Comparison of ENCODE assay signal across 13 mouse cellular contexts in the genomic region with DNA sequence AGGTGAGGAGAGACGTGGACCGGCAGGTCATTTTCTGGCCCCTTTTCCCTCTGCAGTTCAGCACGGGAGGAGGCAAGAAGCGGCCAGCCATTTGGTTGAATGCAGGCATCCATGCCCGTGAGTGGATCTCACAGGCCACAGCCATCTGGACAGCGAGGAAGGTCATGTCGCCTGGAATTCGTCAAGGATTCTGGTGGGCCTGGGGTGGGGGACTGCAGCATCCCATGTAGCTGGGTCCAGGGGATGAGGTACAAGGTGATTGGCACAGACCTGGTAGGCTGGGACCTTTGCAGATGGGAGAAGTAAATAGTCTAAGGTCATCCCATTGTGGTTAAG. TPM values are rescaled to one million over a fixed set of nuclear protein-coding genes. Genes with fewer than 3 reads are reported as not detected.
DNase-seq lines count a peak whose midpoint lies in the region; ATAC-seq lines count a peak whose summit lies in the region.
"Had no signal": no experiment of that assay in that cellular context is flagged by ENCODE, and none has a peak within 500 bp of the region (broad histone marks: within the 10 kb centered on the region; RNA-seq: fewer than 3 reads in every experiment).

No protein-coding gene starts in this region.

- no peak overlapping the region for H3K9ac ChIP-seq in embryonic facial prominence, embryonic 14.5 days (ENCODE audit: low read depth, low read length)
- H3K9ac ChIP-seq in hindbrain, embryonic 15.5 days, result no peak overlapping the region
- H3K9ac ChIP-seq in midbrain, embryonic 15.5 days, result no peak overlapping the region
- H3K9ac ChIP-seq: liver, embryonic 13.5 days had no signal

- H3K27me3 ChIP-seq in embryonic facial prominence, embryonic 14.5 days (replicated peaks; ENCODE audit: control insufficient read depth, insufficient read depth, low read length), result no peaks in the 10 kb centered on the region
- H3K27me3 ChIP-seq in hindbrain, embryonic 15.5 days, result no peaks in the 10 kb centered on the region
- no peaks in the 10 kb centered on the region for H3K27me3 ChIP-seq in midbrain, embryonic 15.5 days (replicated peaks)
- H3K27me3 ChIP-seq: liver, embryonic 13.5 days had no signal

- no peaks in the 10 kb centered on the region for H3K36me3 ChIP-seq in embryonic facial prominence, embryonic 14.5 days (ENCODE audit: control insufficient read depth, insufficient read depth, low read length)
- H3K36me3 ChIP-seq in hindbrain, embryonic 15.5 days, result no peaks in the 10 kb centered on the region
- no peaks in the 10 kb centered on the region for H3K36me3 ChIP-seq in midbrain, embryonic 15.5 days (replicated peaks)
- H3K36me3 ChIP-seq: liver, embryonic 13.5 days had no signal

- peak overlapping the region; percentile 52 for H3K27ac ChIP-seq in embryonic facial prominence, embryonic 14.5 days (replicated peaks; ENCODE audit: low read depth, low read length)
- peak overlapping the region; percentile 44 for H3K27ac ChIP-seq in hindbrain, embryonic 15.5 days (replicated peaks)
- peak overlapping the region; percentile 71 for H3K27ac ChIP-seq in midbrain, embryonic 15.5 days
- H3K27ac ChIP-seq: liver, embryonic 13.5 days had no signal

- DNase-seq in embryo, embryonic 10 days (ENCODE audit: low spot score), result peak; percentile 27
- no peak for DNase-seq in embryo, embryonic 10.5 days (ENCODE audit: low spot score)
- no peak for DNase-seq in embryonic facial prominence, embryonic 14.5 days (ENCODE audit: low spot score)
- no peak for DNase-seq in layer of hippocampus, postnatal 14 days (ENCODE audit: low spot score in 2 of 2)
- DNase-seq in frontal cortex, postnatal 25 days (ENCODE audit: low spot score in 2 of 2), result no peak
- DNase-seq in cerebellum, adult 9-11 months, result no peak
- DNase-seq: liver, embryonic 13.5 days had no signal

- WGBS in embryonic facial prominence, embryonic 14.5 days, result 60% methylated on average over 8 of the region's 8 CpGs
- WGBS in hindbrain, embryonic 15.5 days, result 36% methylated on average over 8 of the region's 8 CpGs
- WGBS in midbrain, embryonic 15.5 days, result 41% methylated on average over 8 of the region's 8 CpGs

- ATAC-seq in embryonic facial prominence, embryonic 14.5 days (ENCODE audit: low read depth), result no peak
- ATAC-seq in hindbrain, embryonic 15.5 days (ENCODE audit: low FRiP score, low read depth), result peak; percentile 59
- peak; percentile 43 for ATAC-seq in midbrain, embryonic 15.5 days (replicated peaks)

- no peak overlapping the region for H3K4me3 ChIP-seq in embryonic facial prominence, embryonic 14.5 days (ENCODE audit: low read depth, low read length)
- no peak overlapping the region for H3K4me3 ChIP-seq in hindbrain, embryonic 15.5 days
- H3K4me3 ChIP-seq in midbrain, embryonic 15.5 days, result no peak overlapping the region
- H3K4me3 ChIP-seq: liver, embryonic 13.5 days had no signal

- no peak overlapping the region for H3K4me2 ChIP-seq in embryonic facial prominence, embryonic 14.5 days (ENCODE audit: low read depth, low read length)
- 0 out of 2 replicates have a peak overlapping the region, but pooled peaks have one; percentile 1 for H3K4me2 ChIP-seq in hindbrain, embryonic 15.5 days
- peak overlapping the region; percentile 11; the same call in 1 of the 2 replicates for H3K4me2 ChIP-seq in midbrain, embryonic 15.5 days
- H3K4me2 ChIP-seq: liver, embryonic 13.5 days had no signal

- H3K4me1 ChIP-seq in embryonic facial prominence, embryonic 14.5 days (ENCODE audit: control insufficient read depth, insufficient read depth, low read length), result peaks cover 20% of the 10 kb centered on the region
- H3K4me1 ChIP-seq in hindbrain, embryonic 15.5 days (replicated peaks), result peaks cover 17% of the 10 kb centered on the region
- peaks cover 20% of the 10 kb centered on the region for H3K4me1 ChIP-seq in midbrain, embryonic 15.5 days
- H3K4me1 ChIP-seq: liver, embryonic 13.5 days had no signal

- H3K9me3 ChIP-seq in embryonic facial prominence, embryonic 14.5 days (ENCODE audit: control insufficient read depth, low read length), result no peaks in the 10 kb centered on the region
- H3K9me3 ChIP-seq in hindbrain, embryonic 15.5 days, result no peaks in the 10 kb centered on the region
- no peaks in the 10 kb centered on the region for H3K9me3 ChIP-seq in midbrain, embryonic 15.5 days
- H3K9me3 ChIP-seq: liver, embryonic 13.5 days had no signal

RNA-seq across cellular contexts. Expression of a gene that starts 12.6 kb away (rescaled TPM):
- polyA plus RNA-seq in embryonic facial prominence, embryonic 14.5 days (2014; fragmentation: Nextera tagmentation; extraction: Ambion mirVana), result 3.0 and 3.4 TPM in 2 replicates
- 0.52 and 0.96 TPM in 2 replicates for polyA plus RNA-seq in hindbrain, embryonic 15.5 days (2015; fragmentation: Nextera tagmentation; extraction: Ambion mirVana)
- polyA plus RNA-seq in midbrain, embryonic 15.5 days (2015; fragmentation: Nextera tagmentation; extraction: Ambion mirVana), result 1.0 and 1.5 TPM in 2 replicates
- not detected for total RNA-seq in layer of hippocampus, postnatal 14 days (2021)
- total RNA-seq: hematopoietic stem cell, adult 5-6 weeks; megakaryocyte, adult 5-6 weeks; MEL had no signal
- polyA plus RNA-seq: large intestine, adult 2 months had no signal

RNA-seq across cellular contexts. Expression of a gene that starts 30.0 kb away (rescaled TPM):
- 0.92 and 1.3 TPM in 2 replicates for polyA plus RNA-seq in embryonic facial prominence, embryonic 14.5 days (2014; fragmentation: Nextera tagmentation; extraction: Ambion mirVana)
- not detected in 2 replicates for polyA plus RNA-seq in hindbrain, embryonic 15.5 days (2015; fragmentation: Nextera tagmentation; extraction: Ambion mirVana)
- polyA plus RNA-seq in midbrain, embryonic 15.5 days (2015; fragmentation: Nextera tagmentation; extraction: Ambion mirVana), result not detected in 2 replicates
- not detected for total RNA-seq in layer of hippocampus, postnatal 14 days (2021)
- total RNA-seq: hematopoietic stem cell, adult 5-6 weeks; megakaryocyte, adult 5-6 weeks; MEL had no signal
- polyA plus RNA-seq: large intestine, adult 2 months; liver, embryonic 13.5 days had no signal

RNA-seq across cellular contexts. Expression of a gene that starts 39.4 kb away (rescaled TPM):
- 3.3 and 4.5 TPM in 2 replicates for polyA plus RNA-seq in embryonic facial prominence, embryonic 14.5 days (2014; fragmentation: Nextera tagmentation; extraction: Ambion mirVana)
- polyA plus RNA-seq in hindbrain, embryonic 15.5 days (2015; fragmentation: Nextera tagmentation; extraction: Ambion mirVana), result 7.3 and 8.5 TPM in 2 replicates
- polyA plus RNA-seq in midbrain, embryonic 15.5 days (2015; fragmentation: Nextera tagmentation; extraction: Ambion mirVana), result 6.7 and 8.4 TPM in 2 replicates
- 1 to 10 TPM; 1.2 to 2.0 TPM for total RNA-seq in layer of hippocampus, postnatal 14 days (2021)

RNA-seq across cellular contexts. Expression of a gene that starts 58.2 kb away (rescaled TPM):
- 1.3 and 1.7 TPM in 2 replicates for polyA plus RNA-seq in embryonic facial prominence, embryonic 14.5 days (2014; fragmentation: Nextera tagmentation; extraction: Ambion mirVana)
- 0.73 and 1.0 TPM in 2 replicates for polyA plus RNA-seq in hindbrain, embryonic 15.5 days (2015; fragmentation: Nextera tagmentation; extraction: Ambion mirVana)
- 0.63 and 0.89 TPM in 2 replicates for polyA plus RNA-seq in midbrain, embryonic 15.5 days (2015; fragmentation: Nextera tagmentation; extraction: Ambion mirVana)
- total RNA-seq in layer of hippocampus, postnatal 14 days (2021), result not detected
- total RNA-seq: hematopoietic stem cell, adult 5-6 weeks; megakaryocyte, adult 5-6 weeks; MEL had no signal
